Mouse (Mus musculus) heart, postnatal 10 days (tissue): Measurements from ENCODE around the gene Whrn. TPM values are rescaled to one million over a fixed set of nuclear protein-coding genes. Genes with fewer than 3 reads are reported as not detected.

Experiments used
- DNase-seq, 2 experiments: peaks; one replicate each; pipeline ENCODE4 v3.0.0; 2021
- intact Hi-C: fragments of 180-260 bp; cut with DNase I; formaldehyde crosslinking; loops from one replicate; pipeline ENCODE4 v1.15.1; 2025
- total RNA-seq, 2 experiments: library from RNA; stranded (reverse); gene quantifications; 2 replicates each; pipeline ENCODE4 v1.2.3; 2021

The Whrn gene
- total RNA-seq, 2 experiments from 2014 or later = 10.0 to 11.0 TPM

DNA sequence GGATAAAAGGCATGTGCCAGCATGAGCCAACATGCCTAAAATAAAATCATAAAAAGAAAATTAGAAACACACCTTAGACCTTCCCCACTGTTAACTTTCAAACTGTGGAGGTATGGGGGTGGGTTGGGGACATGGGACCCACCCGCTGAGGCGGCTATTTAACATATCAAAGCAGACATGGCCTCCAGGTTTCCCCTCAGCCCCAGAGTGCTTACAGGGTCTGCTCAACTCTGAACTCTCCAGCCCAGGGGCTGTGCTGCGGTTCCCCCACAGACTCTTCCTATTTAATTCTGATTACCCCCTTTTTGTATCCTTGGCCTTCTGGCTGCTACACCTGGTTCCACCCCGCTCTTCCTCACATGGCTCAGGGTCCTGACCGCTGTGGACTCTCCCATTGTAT lies 39.2 kb downstream of the Whrn start:
- no peak for DNase-seq
- intact Hi-C loops = no loop called here

DNA sequence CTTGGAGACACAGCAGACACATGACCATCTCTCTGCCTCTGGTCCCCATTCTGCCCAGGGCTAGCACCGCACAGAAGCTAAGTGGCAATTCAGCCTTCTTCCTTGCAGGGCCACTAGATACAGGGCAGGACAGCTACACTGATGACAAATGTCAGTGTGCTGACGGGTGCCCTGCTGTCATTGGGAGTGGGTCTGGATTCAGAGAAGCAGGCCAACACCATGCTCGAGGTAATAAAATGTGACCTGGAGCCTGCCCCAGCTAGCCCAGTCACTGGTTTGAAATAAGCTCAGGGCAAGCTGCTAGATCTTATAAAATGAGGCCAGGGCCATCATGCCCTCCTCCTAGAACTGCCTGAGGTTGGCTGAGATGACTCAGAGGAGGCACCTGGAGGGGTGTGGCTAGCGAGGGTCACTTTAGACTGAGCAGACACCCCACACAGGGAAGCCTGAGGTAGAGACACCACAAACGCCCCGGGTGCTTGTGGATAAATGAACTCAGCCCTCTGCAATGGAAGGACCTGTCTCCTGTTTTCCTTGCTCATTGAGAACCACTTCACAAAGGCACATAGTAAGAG lies 41.8 kb downstream of the Whrn start:
- no peak for DNase-seq
- intact Hi-C loops = no loop called here

DNA sequence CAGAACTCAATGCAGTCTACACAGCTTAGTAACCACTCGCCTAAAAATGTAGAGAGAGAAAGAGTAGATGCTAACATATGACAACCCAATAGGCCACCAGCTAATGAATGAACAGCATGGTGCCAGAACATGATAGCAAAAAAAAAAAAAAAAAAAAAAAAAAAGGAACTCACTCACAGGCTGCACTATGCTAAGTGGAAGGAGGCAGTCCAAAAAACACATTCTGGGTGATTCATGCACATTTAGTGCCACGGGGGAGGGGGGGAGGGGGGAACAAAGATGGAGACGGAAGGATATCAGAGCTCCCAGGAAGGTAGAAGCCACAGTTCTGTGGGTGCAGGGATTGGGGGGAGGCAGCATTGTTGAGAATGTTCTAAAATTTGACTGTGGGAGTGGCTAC lies 43.2 kb downstream of the Whrn start:
- intact Hi-C loops = no loop called here
- no peak for DNase-seq

DNA sequence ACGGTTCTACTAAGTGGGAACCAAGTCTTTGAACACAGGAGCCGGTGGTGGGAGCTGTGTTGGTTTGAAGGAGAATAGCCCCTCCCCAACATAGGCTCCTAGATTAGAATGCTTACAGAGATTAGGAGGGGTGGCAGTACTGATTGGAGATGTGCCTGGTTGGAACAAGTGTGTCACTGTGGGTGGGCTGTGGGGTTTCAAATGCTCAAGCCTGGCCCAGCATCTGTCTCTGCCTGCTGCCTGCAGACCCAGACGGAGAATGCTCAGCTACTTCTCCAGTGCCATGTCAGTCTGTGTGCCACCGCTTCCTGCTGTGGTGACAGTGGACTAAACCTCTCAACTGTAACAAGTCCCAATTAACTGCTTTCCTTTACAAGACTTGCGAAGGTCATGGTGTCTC lies 45.2 kb downstream of the Whrn start:
- intact Hi-C loops = no loop called here
- DNase-seq = no peak

DNA sequence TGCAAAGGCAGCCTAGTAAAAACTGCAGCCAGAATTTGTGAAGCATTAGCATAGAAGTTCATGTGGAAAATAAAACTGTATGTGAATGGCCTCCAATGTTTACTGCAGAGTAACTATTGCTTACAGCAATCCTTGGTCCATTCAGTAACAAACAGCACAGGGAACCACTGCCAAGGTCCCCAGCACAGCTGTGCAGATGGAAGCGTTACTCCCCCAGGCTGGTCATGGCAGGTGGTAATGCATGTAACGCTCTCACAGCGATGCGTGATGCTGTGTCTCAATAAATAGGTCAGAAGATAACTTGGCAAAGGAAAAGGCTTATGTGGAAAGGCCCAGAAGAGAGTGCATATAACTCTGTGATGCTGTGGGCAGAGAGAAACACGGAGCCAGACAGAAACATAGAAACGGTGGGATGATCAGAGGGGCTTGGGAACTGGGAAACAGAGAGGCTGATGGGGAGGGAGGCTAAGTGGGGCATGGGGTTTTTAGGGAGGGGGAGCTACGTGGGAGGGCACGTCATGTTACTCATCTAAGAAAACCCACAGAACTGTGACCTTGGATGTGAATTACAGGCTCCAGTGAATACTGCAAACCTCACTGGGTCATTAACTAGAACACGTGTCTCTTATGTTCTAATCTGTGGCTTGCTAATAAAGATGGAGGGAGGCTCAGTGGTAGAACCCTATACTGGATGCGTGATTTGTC lies 51.3 kb downstream of the Whrn start:
- DNase-seq = no peak
- intact Hi-C loops = no loop called here

DNA sequence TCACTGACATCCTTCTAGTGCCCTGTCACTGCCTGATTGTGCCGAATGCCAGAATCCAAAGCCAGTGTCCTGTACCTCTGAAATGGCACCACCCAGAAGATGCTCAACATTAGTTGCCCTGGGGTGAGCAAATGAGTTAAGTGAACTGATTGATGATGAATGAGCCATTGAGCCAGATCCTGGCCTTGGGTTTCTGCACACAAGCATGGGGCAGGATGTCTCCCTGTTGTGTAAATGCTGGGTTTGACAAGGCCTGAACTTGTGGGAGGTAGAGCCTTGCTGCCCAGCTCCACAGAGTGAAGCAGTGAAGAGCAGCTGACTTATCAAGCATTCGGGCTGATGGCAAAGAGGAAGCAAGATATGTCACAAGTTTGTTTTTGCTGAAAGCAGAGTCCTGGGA lies 52.7 kb downstream of the Whrn start:
- DNase-seq = no peak
- intact Hi-C loops = no loop called here

DNA sequence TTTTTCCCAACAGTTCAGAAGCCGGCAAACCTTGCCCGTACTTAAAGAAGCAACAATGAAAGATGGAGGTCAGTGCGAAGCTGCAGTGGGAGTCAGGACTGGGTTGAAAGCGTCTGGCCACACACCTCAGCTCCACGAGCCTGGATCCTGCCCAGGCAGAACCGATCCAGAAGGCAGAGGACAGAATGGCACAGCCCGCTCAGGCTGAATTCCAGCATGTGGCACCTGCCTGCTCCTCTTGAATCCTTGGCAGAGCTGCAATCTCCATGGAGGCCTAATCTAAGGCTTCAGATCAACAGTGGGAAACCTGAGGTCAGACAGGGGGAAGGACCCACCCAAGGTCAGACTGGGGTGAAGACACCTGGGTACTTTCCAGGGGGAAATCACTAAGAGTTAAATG lies 54.2 kb downstream of the Whrn start:
- intact Hi-C loops = no loop called here
- peak; percentile 31 to 38 for DNase-seq

DNA sequence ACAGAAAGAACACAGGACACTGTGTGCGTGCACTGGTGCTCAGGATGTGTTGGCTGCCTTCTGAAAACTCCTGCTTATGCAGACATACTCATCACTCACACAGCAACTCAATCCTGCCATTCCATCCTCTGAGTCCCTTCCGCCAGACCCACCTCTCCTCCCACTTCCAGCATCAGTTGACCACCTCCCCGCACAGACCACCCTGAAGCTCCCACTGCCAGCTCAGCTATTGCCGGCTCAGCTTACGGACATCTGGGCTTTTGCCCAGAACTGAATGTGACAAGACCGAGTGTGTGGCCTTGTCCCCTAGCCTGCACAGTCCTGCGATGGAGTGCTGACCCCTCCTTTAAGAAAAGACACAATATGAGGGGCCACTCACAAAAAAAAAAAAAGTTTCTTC lies 55.5 kb downstream of the Whrn start:
- intact Hi-C loops = no loop called here
- no peak for DNase-seq

DNA sequence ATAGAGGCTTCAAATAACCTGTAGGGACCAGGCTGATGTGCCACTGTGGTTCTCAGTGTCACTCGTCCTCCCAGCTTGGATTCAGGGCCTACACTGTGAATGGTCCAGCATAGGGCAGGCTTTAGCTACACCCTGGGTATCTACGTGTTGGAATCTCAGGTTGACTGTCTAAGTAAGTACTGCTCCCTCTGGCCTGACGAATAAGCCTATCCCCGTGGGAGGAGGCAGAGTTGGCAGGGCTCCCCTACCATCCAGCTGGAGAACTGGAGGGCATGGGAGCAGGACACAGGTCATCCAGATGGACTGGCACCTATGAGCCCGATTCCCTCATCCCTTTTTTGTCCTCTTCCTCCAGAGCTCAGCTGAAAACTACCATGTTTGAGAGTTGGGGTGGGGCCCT lies 57.8 kb downstream of the Whrn start:
- DNase-seq = no peak
- intact Hi-C loops = no loop called here

DNA sequence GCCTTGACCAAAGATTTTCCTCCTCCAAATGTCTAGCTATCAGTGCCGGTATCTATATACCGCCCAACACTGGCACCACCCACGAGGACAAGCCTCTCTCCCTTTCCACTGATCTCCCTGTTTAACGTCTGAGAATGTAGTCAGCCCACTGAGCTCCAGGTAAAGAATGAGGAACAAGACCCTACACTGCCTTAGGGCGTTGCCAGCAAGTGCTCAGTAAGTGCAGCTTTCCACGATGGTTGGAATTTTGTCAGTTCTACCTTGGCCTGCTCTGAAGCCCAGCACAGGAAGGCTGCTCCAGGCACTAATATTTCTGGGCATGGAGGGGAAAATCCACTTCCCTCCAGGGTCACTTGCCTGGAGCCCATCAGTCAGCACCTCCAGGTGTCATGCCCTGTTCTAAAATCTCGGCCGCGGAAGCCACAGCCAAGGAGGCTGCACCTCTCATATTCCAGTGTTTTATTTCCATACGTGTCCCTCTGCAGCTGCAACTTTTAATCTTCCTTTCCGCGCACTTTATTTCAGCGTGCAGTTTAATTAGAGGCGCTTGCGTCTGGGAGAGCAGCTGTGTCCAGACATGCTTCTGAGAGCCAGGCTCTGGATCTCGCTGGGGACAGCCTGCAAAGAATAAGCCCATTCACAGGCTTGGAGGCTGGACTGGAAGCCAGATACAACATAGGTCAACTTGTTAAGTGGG lies 58.5 kb downstream of the Whrn start:
- peak; percentile 41 to 43 for DNase-seq
- intact Hi-C loops = no loop called here

DNA sequence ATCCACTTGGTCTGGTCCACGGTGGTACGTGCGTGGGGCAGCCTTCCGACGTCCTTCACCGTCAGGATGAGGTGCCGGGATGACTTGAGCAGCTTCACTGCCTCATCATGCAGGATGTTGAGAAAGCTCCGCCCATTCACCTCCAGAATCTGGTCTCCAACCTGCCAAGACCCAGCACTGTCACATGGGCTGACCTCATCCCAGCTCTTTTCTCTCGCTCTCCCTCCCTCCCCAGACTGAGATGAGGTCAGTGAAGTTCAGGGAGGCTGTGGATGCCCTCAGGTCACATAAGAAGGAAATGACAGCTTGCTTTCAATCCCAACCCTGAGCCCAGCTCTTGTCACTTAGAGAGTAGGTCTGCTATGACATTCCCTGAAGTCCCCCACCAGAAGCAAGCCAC lies 60.4 kb downstream of the Whrn start:
- no peak for DNase-seq
- intact Hi-C loops = no loop called here

DNA sequence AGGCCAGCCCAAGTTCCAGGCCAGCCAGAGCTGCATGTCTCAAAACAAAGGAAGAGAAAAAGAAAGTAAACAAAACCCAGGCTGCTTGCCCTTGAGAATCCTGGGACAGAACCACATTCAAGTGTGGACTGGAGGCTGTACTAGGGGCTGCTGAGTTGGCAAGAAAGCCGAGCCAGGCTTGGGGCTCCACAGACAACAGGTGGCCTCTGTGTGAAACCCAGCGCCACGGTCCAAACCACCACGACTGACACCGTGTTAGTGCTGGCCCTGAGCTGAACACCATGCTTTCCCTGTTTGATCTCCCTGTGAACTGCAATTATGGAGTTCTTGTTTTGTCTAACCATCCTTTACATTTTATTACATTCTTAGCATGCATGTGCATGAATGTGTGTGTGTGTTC lies 64.7 kb downstream of the Whrn start:
- DNase-seq = no peak
- intact Hi-C loops = no loop called here

DNA sequence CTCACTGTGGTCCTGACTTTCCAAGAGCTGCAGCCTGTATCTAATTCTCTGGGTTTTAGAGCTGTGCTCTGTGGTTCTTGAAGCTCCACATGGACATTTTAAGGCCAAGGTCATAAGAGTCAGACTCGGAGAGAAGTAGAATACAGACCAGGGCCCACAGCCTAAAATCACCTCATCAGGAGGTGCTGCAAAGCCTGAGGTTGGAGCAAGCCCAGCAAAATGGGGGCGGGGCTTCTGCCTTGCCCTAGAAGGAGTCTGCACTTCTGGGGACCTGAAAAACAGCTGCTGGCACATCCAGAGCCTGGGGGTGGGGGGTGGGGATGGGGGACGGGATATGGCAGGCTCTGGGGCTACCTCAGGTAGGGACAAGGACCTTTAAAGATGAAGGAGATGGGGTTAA lies 65.4 kb downstream of the Whrn start:
- DNase-seq = no peak
- intact Hi-C loops = no loop called here

DNA sequence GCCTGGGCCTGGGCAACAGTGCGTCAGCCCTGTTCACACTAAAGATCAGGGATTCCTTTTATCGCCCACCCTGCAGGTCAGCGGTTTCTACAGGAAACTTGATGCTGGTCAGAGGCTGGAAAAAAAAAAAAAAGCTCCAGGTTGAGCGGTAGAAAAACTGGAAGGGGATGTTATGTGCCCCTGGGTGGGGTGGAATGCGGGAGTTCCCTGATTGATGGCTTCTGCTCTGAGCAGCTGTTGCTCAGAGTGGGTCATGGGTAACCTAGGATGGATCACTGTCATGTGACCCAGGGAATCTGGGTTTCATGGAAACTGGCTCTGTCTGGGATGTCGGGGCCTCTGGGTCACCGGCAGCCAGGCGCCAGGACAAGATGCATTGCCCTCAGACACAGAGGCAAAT lies 69.5 kb downstream of the Whrn start:
- intact Hi-C loops = no loop called here
- DNase-seq = no peak

DNA sequence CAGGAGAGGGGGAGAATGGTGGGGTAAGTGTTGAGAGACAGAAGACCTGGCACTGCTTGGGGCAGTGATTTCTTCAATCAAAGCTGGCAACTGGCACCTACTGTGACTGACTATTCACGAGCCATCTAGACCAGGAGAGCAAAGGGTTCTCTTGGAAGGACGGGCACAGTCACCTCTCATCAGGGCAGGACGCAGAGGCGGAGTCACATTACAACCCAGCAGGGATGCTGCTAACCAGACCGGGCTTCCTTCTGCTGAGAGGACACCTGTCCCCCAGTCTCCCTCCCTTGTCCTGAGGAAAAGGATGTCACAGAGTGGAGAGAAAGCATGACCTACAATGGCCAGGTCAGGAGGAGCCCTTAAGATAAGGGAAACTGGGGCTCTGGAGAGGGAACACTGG lies 72.0 kb downstream of the Whrn start:
- no peak for DNase-seq
- intact Hi-C loops = loop anchor here (5.0 kb wide), 1 partner anchor 133 kb away; the partner anchor contains the start of gene Tmem268

DNA sequence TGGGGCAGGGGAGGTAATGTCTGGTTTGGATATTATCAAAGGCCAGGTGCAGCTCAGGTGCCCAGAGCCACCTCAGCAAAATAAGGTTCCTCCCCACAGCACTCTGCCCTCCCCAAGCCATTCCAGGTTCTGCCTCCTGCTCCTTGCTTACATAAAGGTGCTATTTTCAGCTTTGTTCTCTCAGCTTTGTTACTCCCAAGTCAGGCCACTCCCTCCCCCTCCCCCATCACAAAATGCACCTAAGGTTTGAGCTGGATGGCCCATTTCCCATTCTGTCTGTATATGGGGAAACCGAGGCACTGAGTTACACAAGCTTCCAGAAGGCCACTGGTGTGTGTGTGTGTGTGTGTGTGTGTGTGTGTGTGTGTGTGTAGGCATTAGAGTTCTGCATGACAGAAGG lies 72.6 kb downstream of the Whrn start:
- intact Hi-C loops = loop anchor here (5.0 kb wide), 1 partner anchor 134 kb away; the partner anchor contains the start of gene Tmem268
- DNase-seq = no peak

DNA sequence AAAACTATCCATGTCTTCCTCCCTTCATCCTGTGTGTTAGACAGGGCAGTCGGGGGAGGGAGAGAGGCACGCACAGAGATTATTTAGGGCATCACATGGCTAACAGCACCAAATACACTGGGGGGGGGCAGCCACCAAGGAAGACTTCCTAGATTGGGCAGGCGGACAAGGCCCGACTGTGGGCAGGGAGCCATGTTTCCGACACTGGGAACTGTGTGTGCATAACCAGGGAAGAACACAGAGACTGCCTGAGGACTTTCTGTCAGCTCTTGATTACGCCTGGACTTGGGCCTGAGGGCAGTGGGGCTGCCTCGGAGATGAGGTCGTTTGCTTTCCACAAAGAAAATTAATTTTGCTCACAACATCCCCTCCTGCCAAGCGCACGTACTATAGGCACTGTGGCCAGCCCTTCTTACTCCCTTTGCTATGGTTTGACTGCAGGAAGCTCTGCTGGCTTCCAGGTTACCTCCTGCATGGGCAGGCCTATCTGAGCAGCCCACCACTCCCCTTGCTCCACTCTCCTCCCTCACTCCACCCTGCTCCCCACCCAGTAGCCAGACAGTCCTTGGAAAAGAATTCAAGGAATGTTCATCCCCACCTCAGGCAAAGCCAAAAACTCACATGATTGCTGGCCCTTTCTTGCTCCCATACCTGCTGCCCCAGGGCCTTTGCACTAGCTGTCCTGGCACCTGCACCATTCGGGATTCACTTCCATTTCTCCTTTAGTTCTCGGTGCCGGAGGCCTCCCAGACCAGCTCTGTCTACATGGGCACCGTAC lies 75.5 kb downstream of the Whrn start:
- DNase-seq = peak; percentile 44 to 49
- intact Hi-C loops = loop anchor here (5.0 kb wide), 1 partner anchor 137 kb away; the partner anchor contains the start of gene Tmem268

DNA sequence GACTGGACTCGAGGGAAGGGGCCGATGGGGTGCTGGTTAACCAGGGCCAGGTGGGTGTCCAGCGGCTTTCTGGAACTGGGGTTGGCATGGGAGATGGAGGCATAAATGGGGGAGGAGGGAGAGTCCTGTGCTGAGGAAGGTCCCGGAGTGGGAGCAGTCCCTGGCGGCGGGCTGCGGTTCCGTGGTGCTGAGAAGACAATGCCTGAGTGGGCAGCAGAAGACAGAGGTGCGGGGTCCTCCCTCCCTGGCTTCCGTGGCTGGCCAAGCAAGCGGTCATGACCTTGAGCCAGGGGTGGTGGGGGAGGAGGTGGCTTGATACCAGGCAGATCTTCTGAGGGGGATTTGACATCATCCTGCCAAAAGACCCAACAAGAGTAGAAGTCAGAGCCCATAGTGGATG lies 77.5 kb downstream of the Whrn start:
- DNase-seq = no peak
- intact Hi-C loops = loop anchor here (5.0 kb wide), 4 partner anchors 64 to 1074 kb away; partner anchors contain the start of genes Atp6v1g1 and Whrn

DNA sequence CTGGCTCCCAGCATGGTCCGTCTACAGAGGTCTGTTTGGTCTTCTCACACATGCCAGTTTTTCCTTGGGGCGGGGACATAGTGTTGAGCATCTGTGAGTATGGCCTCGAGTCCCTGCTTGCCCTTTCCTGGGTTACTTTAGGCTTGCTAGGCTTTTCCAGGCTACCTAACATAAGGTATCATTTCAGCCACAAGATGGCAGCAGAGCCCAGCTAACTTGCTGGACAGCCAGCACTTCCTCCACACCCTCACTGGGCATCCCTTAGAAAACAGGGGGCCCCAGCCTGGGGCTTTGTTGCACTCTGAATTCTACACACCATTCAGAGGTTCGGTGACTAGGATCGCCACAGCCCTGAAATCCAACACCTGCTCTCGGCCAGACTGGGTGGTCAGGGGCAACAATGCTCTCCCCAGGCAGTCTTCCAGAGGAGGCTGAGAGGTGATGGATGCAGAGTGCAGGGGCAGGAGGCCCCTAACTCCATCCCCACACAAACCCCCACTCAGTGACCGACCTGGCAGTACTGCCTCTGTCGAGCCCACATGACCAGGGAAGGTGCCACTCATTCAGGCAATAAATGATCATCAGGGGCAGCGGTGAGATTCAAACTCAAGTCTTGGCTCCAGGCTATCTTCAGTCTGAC lies 78.4 kb downstream of the Whrn start:
- intact Hi-C loops = loop anchor here (1.0 to 5.0 kb wide), 7 partner anchors 65 to 1075 kb away; partner anchors contain the start of genes Atp6v1g1 and Whrn

DNA sequence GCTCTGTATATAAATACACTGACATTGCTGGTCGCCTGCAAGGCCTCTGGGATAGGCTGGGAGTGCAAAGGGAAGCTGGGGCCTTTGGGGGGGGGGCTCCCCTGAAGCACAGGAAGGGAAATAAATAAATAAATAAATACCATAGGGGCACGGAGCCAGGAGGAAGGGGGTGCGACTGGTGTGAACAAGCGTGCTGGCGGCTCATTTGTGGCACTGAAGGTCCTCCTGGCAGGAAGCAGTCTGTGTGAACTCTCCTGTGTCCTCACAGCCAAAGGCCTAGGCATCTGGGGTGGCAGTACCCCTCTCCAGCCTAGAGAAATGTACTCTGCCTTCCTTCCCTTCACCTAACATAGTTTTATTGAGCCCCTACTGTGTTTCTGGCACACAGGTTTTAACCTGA lies 80.8 kb downstream of the Whrn start:
- intact Hi-C loops = loop anchor here (5.0 kb wide), 4 partner anchors 67 to 1077 kb away; partner anchors contain the start of genes Atp6v1g1 and Whrn

More for the DNA sequence above, 78.4 kb downstream of the Whrn start:
- DNase-seq = peak; percentile 84 to 93

More for the DNA sequence above, 80.8 kb downstream of the Whrn start:
- DNase-seq = no peak
